Mouse (Mus musculus): Measurements from ENCODE around the gene Cd72.

GRCm38 (mm10) chr4:43401486-43401885 is 52.9 kb downstream of the Cd72 start:
- no peak for TF ChIP-seq POLR2A (IDR thresholded peaks at IDR 0.05; ENCODE audit: extremely low read depth, insufficient read depth, low read length)
- no peak for TF ChIP-seq CTCF (IDR thresholded peaks at IDR 0.05; ENCODE audit: low read depth, low read length)

Measured in liver, adult 2 months (tissue).